ENCODE assay signal across 22 mouse cellular contexts in genomic region chr3:101644062-101644802, GRCm38 (mm10). TPM values are rescaled to one million over a fixed set of nuclear protein-coding genes. Genes with fewer than 3 reads are reported as not detected.
DNase-seq lines count a peak whose midpoint lies in the region; ATAC-seq and TF ChIP-seq lines count a peak whose summit lies in the region.
"Had no signal": no experiment of that assay in that cellular context is flagged by ENCODE, and none has a peak within 500 bp of the region (broad histone marks: within the 10 kb centered on the region; RNA-seq: fewer than 3 reads in every experiment).

No protein-coding gene starts in this region.

- POLR2A ChIA-PET in Patski (lab: Charles Lee) = interaction anchor here (0.6 to 1.6 kb wide), 6 partner anchors 18 to 161 kb away, joined by 3 to 7 read pairs (median 4); partner anchors contain the start of gene Atp1a1

- TF ChIP-seq CTCF in Patski (IDR thresholded peaks at IDR 0.05) = no peak

- CTCF ChIA-PET in Patski (lab: Charles Lee) = interaction anchor here (1.0 to 5.4 kb wide), 8 partner anchors 8 to 156 kb away, joined by 3 to 18 read pairs (median 4); no protein-coding TSS in a partner anchor

- no peaks in the 10 kb centered on the region for H3K27me3 ChIP-seq in Patski
- H3K27me3 ChIP-seq: embryonic facial prominence, embryonic 12.5 days; embryonic facial prominence, embryonic 15.5 days; heart, embryonic 12.5 days; heart, embryonic 15.5 days; hindbrain, embryonic 13.5 days had no signal

- in situ Hi-C loops in Patski (cut with MboI; ENCODE audit: low pct_unique_long_range_greater_than_20kb) = no loop called here

- DNase-seq in 3T3-L1 (ENCODE audit: low read depth, low spot score) (peak; percentile 27), Patski (ENCODE audit: low read depth, low spot score) (peak; percentile 83)
- no peak for DNase-seq in adrenal gland, postnatal 14 days
- no peak for DNase-seq in cerebellum, adult 11-12 months
- DNase-seq in lung, postnatal 14 days = no peak
- DNase-seq: adrenal gland, postnatal 10 days; cerebellum, adult 18-20 months; cerebellum, adult 9-10 months; cerebellum, postnatal 14 days; forebrain, postnatal 0 days; gastrocnemius, postnatal 14 days; heart, adult 18-20 months; heart, postnatal 10 days; heart, postnatal 36 days had no signal

- peak; percentile 91 for ATAC-seq in Patski
- peak; percentile 53 for ATAC-seq in megakaryocyte, adult 5-6 weeks (ENCODE audit: poor library complexity, severe bottlenecking)
- ATAC-seq: forebrain, embryonic 14.5 days; forebrain, postnatal 0 days; hindbrain, embryonic 16.5 days had no signal

RNA-seq across cellular contexts. Expression of gene Atp1a1, which starts 39.7 kb away (rescaled TPM):
- polyA plus RNA-seq in Patski (2021) = 3,406 TPM
- total RNA-seq in megakaryocyte, adult 5-6 weeks (2015) = 67.9 and 69.6 TPM in 2 replicates
- total RNA-seq in megakaryocyte, adult 5-6 weeks (2017) = 120 and 132 TPM in 2 replicates
- total RNA-seq in adrenal gland, postnatal 14 days (2021) = 548 and 554 TPM in 2 replicates

Comparison
In these comparisons a context has a peak if more than half of its experiments do, and no peak if none do; other contexts are left out.
1. DNase-seq: peak in 3T3-L1 (single experiment) and Patski (single experiment); none in adrenal gland, postnatal 14 days (single experiment), cerebellum, adult 11-12 months (single experiment) and lung, postnatal 14 days (single experiment).